Mouse (Mus musculus) adrenal gland (tissue): ENCODE results near the gene Zc3hav1.

Source experiments
- intact Hi-C: fragments of 180-260 bp; cut with DNase I; formaldehyde crosslinking; loops from one replicate; pipeline ENCODE4 v1.15.1; 2025
- long read RNA-seq, 2 experiments: library from polyadenylated mRNA; unstranded; transcript quantifications; one replicate each; pipeline ENCODE4 v2.0.0; 2020; ENCODE audit warnings: borderline replicate concordance in 1 of 2; ENCODE audit not compliant: insufficient replicate concordance in 1 of 2

Gene Zc3hav1
- long read RNA-seq, experiment 1, partial matches to known transcripts, result 3 of 37 reads
- long read RNA-seq, experiment 1, other reads (novel, unspliced or antisense), result 31 of 37 reads
- long read RNA-seq, experiment 2, partial matches to known transcripts, result 10 of 35 reads
- long read RNA-seq, experiment 2, other reads (novel, unspliced or antisense), result 21 of 35 reads

DNA sequence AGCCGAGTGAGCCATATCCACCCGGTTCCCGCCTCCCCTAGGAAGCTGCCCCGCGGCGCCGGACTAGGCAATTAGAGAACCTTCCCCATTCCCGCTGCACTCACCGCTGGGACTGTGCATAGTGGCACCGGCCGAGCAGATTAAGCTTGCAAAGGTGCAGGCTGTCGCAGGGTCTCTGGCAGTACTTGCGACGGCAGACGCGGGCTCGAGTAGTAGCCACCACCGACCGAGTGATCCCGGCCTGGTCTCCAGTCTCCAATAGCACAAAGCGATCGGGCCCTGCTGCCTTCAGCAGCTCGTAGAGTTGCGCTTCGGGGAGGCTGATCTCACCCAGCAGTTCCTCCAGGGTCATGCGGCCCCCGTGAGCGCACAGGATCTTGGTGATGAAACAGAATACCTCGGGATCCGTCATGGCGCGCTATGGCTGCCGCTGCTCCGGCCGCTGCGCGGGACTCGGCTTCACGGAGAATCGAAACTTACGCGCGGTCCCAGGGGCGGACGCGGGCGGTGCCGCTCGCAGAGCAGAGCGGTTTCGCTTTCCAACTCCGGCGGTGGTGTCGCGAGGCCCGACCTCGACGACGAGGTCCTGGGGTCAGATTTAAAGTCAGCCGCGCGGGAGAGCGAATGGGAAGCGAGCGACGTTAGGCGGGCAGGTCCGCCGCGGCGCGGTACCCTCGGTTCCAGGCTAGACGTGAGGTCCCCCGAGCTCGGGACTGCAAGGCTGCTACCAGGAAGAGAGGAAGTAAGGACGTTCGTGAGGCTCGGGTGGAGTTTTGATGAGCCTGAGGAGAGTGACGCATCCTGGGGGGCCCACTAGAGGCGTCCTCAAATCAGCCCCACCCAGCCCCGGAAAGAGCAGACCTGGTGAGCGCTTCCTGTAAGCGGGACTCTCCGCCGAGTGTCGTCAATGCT is at the start of gene Zc3hav1:
Gene Zc3hav1 (minus strand): TSS at position 793 of the 912 bp plus-strand sequence.
- intact Hi-C loops, result loop anchor here (10.0 kb wide), 1 partner anchor 81 kb away; the partner anchor contains the start of gene Ubn2

DNA sequence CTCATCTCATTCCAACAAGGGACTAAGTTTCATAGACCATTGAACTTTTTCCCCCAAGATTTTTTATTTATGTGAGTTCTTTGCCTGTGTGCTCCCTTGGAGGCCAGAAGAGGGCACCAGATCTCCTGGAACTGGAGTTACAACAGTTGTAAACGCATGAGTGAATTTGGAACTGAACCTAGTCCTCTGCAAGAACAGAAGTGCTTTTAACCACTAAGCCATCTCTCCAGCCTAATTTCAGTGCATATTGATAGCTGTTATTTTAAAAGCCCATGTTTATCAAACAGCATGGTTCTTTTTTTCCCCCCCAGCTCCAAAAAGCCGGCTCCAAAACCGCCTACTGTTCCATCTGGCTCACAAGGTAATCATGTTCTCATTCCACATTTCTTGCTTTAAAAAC is 35.3 kb upstream of the Zc3hav1 start:
- intact Hi-C loops, result no loop called here

DNA sequence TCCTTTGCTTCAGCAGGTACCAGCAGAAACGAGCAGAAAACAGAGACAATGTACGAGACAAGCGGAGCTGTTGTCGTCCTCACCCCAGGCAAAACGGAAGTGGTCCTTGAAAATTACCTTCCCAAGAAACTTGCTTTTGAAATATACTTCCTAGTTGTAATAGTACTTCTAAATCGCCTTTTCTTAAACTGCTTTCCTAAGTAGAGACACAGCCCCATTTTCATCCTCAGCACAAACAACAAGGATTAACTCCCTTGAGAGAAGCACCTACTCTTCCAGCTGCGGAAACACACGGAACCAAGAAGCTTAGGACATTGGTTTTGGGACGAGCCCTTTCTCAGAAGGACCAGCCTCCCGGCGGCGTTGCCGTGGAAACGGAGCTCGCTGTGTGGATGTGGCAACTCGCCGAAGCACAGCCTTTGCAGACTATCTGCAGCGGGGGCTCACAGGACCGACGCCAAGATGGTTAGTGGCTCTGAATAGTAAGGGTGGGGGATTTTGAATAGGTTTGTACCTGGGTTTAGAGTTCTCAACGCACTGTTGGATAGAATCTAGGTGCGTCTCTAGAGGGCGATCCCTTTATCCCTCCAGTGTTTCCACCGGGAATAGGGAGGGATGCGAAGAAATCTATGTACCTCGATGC is 26.8 kb upstream of the Zc3hav1 start, which contains the start of gene Ttc26:
Gene Ttc26 (plus strand): TSS at position 341 of the 643 bp plus-strand sequence.
- intact Hi-C loops, result no loop called here

DNA sequence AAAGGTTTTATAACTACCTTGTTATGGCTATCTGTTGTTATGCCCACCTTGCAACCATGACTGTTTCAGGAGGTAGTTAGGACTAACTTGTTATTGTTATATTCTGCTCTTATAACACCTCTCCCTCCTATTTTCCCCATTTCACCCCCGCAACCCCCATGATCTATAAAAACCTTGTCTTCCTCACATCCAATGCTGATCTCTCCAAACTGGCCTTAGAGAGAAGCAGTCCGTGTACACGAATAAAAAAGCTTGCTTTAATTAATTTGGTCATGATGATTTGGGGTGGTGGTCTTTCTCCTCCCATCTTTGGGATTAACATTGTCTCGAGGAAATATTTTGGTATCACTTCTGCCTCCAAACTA is 26.3 kb upstream of the Zc3hav1 start:
- intact Hi-C loops, result no loop called here

DNA sequence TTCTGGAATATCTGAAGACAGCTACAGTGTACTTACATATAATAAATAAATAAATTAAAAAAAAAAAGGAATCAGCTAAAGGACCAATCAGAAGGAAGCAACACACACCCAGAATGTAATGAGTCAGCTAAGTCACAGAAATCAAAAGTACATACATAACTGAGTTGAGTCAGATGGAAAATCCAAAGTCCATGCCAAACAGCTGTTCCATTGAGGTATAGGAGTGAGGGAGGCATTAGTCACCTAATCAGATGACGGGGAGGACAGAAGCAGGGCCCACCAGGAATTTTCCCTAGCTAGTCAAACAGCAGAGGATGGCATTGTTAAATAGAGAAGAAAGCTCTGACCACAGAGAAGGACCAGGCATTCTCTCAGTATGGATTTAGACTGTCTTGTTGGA is 19.9 kb upstream of the Zc3hav1 start:
- intact Hi-C loops, result no loop called here

DNA sequence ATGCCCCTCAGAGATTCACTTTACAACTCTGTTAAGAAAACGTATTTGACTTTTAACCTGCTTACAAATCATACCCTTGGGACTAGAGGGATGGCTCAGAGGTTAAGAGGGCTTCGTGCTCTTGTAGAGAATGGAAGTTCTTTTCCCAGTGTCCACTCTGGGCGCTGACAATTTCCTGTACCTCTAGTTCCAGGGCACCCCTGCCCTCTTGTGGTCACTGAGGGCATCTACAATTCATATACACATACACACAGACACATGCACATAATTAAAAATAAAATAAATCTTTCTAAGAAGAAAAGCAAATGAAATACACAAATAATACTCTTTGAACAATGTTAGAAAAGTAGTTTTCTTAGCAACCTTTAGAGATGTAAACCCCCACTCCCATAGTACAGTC is 15.5 kb upstream of the Zc3hav1 start:
- intact Hi-C loops, result no loop called here

DNA sequence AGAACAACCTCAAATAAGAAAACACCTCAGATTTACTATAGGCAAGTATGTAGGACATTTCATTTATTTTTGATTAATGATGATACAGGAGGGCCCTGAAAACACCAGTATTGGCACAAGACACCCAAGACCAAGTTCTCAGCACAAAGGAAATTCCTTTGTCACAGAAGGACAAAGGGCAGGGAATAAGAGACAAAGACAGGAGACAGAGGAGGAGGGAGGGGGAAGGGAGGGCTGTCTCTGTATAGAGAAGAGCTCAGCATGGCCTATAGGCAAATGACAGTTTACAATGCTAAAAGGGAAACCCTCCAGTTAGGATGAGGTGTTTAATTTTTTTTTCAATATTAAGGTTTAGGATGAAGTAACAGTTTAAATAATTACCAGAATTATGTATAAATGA is 9.7 kb upstream of the Zc3hav1 start:
- intact Hi-C loops, result no loop called here

DNA sequence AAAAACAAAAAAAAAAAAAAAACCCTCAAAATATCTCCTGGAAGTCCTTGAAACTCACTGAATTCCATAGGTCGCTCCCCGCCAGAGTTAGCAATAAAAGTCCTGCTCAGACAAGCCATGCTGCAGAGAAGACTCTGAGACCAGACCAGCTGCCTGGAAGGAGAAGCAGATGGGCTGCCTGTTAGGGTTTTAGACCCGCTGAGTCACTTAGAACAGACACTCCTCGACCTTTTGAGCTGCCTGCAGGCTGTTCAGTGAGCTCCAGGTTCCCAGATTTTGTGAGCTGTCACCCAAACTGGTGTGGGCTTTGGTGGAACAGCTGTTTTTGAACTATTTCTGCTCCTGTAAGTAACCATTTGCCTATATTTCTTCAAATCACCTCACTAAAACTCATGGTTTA is 9.0 kb upstream of the Zc3hav1 start:
- intact Hi-C loops, result no loop called here

DNA sequence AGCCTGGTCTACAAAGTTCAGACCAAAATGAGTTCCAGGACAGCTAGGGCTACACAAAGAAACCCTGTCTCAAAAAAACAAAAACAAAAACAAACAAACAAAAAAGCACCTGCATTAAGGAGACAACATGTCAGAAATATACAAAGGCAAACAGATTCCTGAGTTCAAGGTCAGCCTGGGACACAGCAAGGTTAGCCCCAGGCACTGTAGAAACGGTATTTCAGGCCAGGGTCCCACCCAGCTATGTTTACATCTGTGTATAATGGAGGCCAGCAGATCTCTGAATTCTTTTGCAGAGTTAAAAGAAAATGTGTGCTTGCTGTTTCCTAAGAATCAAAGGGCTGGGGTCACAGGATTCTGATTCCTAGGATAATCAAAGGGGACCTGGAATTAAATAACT is 7.5 kb upstream of the Zc3hav1 start:
- intact Hi-C loops, result no loop called here

DNA sequence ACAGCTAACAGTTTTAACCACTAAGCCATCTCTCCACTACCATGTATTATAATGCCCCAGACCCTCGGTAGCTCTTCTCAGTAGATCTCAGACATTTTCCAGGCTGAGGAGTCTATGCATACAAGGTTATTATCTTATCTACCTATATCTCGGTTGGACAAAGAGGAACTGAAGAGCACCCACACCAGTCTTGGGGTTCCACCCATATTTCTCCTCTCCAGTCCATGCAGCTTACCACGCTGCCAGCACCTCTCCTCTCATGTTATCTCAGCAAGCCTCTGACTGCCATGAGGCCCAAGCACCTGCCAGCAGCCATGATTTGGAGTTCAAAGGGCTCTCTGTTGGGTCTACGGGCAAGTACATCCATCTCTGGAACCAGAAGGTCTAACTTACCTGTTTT is 6.7 kb upstream of the Zc3hav1 start:
- intact Hi-C loops, result no loop called here

DNA sequence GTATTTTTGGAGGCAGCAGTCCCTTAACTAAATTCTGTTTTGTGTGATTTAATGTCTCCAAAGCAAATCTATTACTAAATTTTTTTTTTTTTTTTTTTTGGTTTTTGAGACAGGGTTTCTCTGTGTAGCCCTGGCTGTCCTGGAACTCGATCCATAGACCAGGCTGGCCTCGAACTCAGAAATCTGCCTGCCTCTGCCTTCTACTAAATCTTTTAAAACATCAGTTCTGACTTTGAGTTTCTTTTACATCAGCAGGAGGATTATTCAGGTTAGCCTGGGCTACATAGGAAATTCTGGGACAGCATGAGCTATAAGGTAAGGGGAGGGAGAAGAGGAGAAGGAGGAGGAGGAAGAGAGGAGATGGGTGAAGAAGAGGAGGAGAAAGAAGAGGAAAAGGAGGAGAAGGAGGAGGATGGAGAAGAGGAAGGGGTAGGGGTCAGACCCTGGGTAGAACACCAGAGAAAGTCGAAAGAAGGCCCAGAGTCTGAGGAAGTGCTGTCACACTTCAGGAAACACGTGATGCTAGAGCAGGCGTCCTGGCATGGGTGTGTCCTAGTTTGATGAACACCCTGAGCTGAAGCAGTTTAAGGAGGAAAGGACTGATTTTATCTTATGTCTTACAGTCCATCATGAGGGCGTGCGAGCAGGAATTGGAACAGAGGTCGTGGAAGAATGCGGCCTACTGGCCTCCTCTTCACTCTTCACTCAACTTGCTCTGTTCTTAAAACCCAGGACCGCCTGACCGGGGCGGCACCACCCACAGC is 5.5 kb upstream of the Zc3hav1 start:
- intact Hi-C loops, result loop anchor here (10.0 kb wide), 1 partner anchor 75 kb away; the partner anchor contains the start of gene Ubn2

DNA sequence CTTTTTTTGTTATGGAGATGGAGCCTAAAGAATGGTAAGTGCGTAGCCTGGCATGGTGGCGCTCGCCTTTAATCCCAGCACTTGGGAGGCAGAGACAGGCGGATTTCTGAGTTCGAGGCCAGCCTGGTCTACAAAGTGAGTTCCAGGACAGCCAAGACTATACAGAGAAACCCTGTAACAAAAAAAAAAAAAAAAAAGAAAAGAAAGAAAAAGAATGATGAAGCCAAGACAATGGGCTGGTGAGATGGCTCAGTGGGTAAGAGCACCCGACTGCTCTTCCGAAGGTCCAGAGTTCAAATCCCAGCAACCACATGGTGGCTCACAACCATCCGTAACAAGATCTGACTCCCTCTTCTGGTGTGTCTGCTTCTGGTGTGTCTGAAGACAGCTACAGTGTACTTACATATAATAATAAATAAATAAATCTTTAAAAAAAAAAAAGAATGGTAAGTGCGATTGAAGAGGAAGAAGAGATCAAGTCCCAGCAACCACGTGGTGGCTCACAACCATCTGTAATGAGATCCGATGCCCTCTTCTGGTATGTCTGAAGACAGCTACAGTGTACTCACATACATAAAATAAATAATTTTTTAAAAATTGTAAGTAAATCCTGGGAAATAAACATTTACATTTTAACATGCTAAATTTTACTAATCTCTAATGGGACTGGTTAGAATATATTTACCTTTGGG is 4.8 kb upstream of the Zc3hav1 start:
- intact Hi-C loops, result loop anchor here (10.0 kb wide), 1 partner anchor 76 kb away; the partner anchor contains the start of gene Ubn2

DNA sequence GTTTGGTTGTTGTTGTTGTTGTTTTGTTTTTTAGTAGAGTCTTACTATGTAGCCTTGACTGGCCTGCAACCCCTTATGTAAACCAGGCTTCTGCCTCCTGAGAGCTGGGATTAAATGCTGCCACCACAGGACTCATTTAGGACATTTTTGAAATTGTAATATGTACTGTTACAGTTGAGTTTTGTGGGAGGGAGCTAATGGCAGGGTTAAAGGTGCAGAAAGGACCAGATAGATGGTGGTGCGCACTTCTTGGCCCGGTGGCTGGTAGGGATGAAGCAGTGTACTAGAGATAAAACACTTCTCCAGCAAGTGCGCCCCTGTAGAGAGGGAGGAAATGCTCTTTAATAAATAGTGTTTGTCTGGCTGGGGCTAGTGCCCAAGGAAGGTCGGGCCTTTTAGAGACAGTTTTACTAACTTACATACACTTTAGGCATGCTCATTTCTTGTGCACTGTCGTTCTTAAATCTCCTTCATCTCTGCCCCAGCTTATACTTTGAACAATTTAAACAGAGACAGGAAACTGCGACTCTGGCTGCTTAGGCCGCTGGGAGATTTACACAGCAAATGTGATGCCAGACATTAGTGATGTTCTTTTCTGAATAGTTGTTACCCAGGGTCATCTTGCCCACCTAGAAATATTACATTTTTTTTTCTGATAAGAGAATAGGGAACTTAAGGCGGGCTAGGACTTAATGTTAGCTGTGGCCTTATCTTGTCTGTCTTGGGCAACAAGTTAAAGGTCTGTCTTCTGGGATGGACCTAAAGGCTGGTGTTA is 4.0 kb upstream of the Zc3hav1 start:
- intact Hi-C loops, result loop anchor here (10.0 kb wide), 1 partner anchor 76 kb away; the partner anchor contains the start of gene Ubn2

DNA sequence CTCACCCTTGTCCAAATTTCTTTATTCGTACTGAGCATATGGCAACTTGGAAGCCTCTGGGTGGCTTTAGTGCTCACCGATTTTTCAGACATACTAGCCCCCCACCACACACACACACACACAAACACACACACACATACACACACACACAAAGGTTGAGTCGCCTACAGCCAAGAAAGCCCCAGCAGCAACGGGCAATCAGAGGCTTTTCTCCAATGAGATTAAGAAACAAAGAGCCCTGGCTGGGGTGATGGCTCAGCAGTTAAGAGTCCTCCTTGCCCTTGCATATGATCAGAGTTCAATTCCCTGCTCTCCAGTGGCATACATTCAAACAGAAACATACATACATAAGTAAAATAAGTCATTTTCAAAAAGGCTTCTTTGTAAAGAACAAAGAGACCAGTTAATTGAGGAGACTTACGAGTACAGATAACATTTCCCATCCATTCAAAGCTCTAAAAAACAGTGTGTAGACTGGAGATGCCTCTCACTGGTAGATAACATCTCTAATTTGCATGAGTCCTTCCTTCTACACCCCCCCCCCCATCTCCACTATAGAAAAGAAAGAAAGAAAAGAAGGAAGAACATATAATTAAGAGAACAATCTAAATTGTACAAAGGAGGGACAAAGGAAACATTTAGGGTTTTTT is 3.3 kb upstream of the Zc3hav1 start:
- intact Hi-C loops, result loop anchor here (10.0 kb wide), 1 partner anchor 77 kb away; the partner anchor contains the start of gene Ubn2

DNA sequence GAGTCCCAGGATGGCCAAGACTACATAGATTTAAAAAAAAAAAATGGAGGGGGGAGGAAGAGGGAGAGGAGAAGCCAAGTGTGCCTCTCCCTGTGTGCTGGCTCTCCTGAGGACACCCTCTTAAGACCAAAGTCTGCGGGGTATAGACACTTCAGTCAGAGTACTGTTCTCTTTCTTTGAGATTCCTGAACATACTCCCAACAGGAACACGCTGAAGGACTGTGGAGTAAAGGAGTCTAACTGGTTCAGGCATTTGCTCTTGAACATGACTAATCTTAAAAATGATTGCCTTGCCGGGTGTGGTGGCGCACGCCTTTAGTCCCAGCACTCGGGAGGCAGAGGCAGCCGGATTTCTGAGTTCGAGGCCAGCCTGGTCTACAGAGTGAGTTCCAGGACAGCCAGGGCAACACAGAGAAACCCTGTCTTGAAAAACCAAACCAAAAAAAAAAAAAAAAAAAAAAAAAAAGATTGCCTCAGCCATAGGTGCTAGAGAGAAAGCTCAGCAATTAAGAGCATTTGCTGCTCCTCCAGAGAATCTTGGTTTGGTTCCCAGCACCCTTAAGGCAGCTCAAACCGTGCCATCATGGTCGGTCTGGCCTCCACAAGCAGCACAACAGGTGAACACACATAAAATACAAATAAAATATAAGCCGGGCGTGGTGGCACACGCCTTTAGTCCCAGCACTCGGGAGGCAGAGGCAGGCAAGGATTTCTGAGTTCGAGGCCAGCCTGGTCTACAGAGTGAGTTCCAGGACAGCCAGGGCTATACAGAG is 2.4 kb upstream of the Zc3hav1 start:
- intact Hi-C loops, result loop anchor here (10.0 kb wide), 1 partner anchor 78 kb away; the partner anchor contains the start of gene Ubn2

DNA sequence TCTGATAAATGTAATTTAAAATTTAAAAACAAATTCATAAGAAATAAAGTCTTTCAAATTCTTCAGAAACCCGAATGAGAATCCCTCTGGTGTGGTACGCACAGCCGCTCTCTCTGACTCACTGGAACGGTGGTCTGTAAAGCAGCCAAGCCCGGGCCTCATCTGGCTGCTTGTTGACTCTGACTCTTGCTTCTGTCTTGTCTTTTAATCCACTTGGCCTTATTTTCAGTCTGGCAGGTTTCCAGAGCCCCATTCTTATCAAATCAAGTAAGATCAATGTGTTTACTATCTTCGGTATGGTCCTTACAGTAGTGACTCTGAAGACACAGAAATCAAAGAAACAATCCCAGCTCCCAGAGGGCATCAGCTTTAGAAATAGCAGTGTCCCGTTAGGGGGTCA is 1.5 kb upstream of the Zc3hav1 start:
- intact Hi-C loops, result loop anchor here (10.0 kb wide), 1 partner anchor 79 kb away; the partner anchor contains the start of gene Ubn2

DNA sequence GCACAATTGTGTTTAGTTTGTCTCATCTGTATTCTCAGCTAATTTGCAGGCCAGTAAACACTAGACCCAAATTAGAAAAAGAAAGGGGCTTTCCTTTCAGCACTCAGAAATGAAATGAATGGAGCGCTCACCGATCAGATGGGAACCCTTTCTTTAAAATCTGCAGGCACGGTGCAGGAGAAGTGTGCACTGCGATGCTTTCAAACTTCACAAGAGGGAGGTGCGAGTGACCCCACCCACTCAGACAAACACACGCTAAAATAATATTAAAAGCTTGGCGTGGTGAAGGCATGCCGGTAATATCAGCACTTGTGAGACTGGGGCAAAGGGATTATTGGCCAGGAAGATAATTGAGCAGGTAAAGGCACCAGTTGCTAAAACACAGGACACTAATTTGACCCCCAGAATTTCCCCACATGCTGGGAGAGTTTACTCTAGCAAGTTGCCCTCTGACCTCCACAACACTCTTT is 986 bp upstream of the Zc3hav1 start:
- intact Hi-C loops, result loop anchor here (10.0 kb wide), 1 partner anchor 79 kb away; the partner anchor contains the start of gene Ubn2
